Mouse (Mus musculus): ENCODE measurements around the gene Aqp9. TPM values are rescaled to one million over a fixed set of nuclear protein-coding genes. Genes with fewer than 3 reads are reported as not detected.

Aqp9 gene
- total and polyA plus RNA-seq, 3 experiments = 64.8 to 76.1 TPM; not detected in 1

DNA sequence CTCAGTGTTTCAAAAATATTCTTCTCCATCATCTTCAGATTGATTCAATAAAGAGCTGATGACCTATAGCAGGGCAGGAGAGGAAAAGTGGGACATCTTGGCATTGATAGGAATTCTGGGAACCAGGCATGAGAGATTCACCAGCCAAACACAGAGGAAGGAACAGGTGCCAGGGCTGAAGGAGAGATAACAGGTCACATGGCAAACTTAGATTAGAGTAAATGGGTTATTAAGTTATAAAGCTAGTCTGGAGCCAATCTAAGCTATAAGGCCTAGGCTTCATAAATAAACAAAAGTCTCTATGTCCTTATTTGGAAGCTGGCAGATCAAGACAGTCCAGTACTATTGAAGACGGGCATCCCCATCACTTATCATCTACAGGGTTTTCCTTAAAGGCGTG, 17.3 kb upstream of the Aqp9 start:
- peaks cover 0 to 33% of the 10 kb centered on the region in 2 experiments; a peak in 2 of 4 replicates for H3K36me3 ChIP-seq (ENCODE audit: control insufficient read depth in 1 of 2, insufficient read depth in 2 of 2, low read length in 2 of 2)
- H3K9me3 ChIP-seq (replicated peaks; ENCODE audit: insufficient read depth, low read length) = no peaks in the 10 kb centered on the region
- H3K4me1 ChIP-seq (ENCODE audit: control insufficient read depth in 1 of 2, insufficient read depth in 2 of 2, low read length in 2 of 2) = peaks cover 14 to 17% of the 10 kb centered on the region in 2 experiments
- H3K79me2 ChIP-seq (ENCODE audit: control insufficient read depth, insufficient read depth, low read length, poor library complexity) = no peaks in the 10 kb centered on the region
- no peaks in the 10 kb centered on the region for H3K27me3 ChIP-seq (ENCODE audit: control insufficient read depth in 1 of 2, insufficient read depth in 2 of 2, low read length in 2 of 2)
- no peak for DNase-seq (ENCODE audit: low read depth, low spot score)
- no peak overlapping the region; the same call in 1 of the 2 replicates for H3K27ac ChIP-seq (ENCODE audit: control insufficient read depth, low read depth, low read length)
- no peak overlapping the region for H3K9ac ChIP-seq (ENCODE audit: control insufficient read depth, low read depth, low read length, poor library complexity, severe bottlenecking)
- TF ChIP-seq RCOR1 (IDR thresholded peaks at IDR 0.05; ENCODE audit: low read depth, low read length) (0 out of 2 replicates have a peak, but pooled peaks have one; percentile 7), TCF12 (IDR thresholded peaks at IDR 0.05; ENCODE audit: low read depth, low read length) (peak; percentile 69; the same call in 1 of the 2 replicates), ELF1 (IDR thresholded peaks at IDR 0.05; ENCODE audit: low read depth, low read length) (no peak), USF1 (IDR thresholded peaks at IDR 0.05; ENCODE audit: low read depth, low read length) (peak; percentile 87), GATA1 (IDR thresholded peaks at IDR 0.05; ENCODE audit: low read depth, low read length) (peak; percentile 70), EP300 (IDR thresholded peaks at IDR 0.05; ENCODE audit: low read depth in 1 of 2, low read length in 2 of 2) (peak in 1 of 2 experiments; percentile 65; a peak in 2 of 4 replicates), MAFK (IDR thresholded peaks at IDR 0.05; ENCODE audit: borderline replicate concordance, low read depth, low read length) (no peak), TAL1 (IDR thresholded peaks at IDR 0.05; ENCODE audit: low read length) (peak; percentile 59), KAT2A (conservative IDR thresholded peaks at IDR 0.05; ENCODE audit: low read depth, low read length) (no peak), RAD21 (IDR thresholded peaks at IDR 0.05; ENCODE audit: low read depth, low read length) (no peak), USF2 (IDR thresholded peaks at IDR 0.05; ENCODE audit: borderline replicate concordance in 1 of 2, insufficient read depth in 1 of 2, low read depth in 1 of 2, low read length in 2 of 2) (0 out of 4 replicates have a peak, but pooled peaks of 1 of the 2 experiments have one; percentile 40), MEF2A (IDR thresholded peaks at IDR 0.05; ENCODE audit: extremely low read depth, insufficient replicate concordance, low read depth, low read length, poor library complexity, severe bottlenecking) (no peak), MXI1 (IDR thresholded peaks at IDR 0.05; ENCODE audit: low read depth, low read length) (no peak), NRF1 (IDR thresholded peaks at IDR 0.05; ENCODE audit: insufficient read depth, low read depth, low read length, poor library complexity, severe bottlenecking) (no peak), JUND (IDR thresholded peaks at IDR 0.05; ENCODE audit: low read depth, low read length) (no peak)
- H3K4me3 ChIP-seq (ENCODE audit: control insufficient read depth in 1 of 2, insufficient read depth in 1 of 2, low read depth in 2 of 2, low read length in 2 of 2) = no peak overlapping the region

- Histone ChIP-seq H3K9ac (ENCODE audit: control insufficient read depth, low read depth, low read length, poor library complexity, severe bottlenecking) (no peak overlapping the region), H3K4me3 (ENCODE audit: control insufficient read depth in 1 of 2, insufficient read depth in 1 of 2, low read depth in 2 of 2, low read length in 2 of 2) (no peak overlapping the region), H3K36me3 (ENCODE audit: control insufficient read depth in 1 of 2, insufficient read depth in 2 of 2, low read length in 2 of 2) (peaks cover 0 to 34% of the 10 kb centered on the region in 2 experiments; a peak in 2 of 4 replicates), H3K79me2 (ENCODE audit: control insufficient read depth, insufficient read depth, low read length, poor library complexity) (no peaks in the 10 kb centered on the region), H3K4me1 (ENCODE audit: control insufficient read depth in 1 of 2, insufficient read depth in 2 of 2, low read length in 2 of 2) (peaks cover 14 to 17% of the 10 kb centered on the region in 2 experiments), H3K27ac (ENCODE audit: control insufficient read depth, low read depth, low read length) (no peak overlapping the region), H3K9me3 (replicated peaks; ENCODE audit: insufficient read depth, low read length) (no peaks in the 10 kb centered on the region), H3K27me3 (ENCODE audit: control insufficient read depth in 1 of 2, insufficient read depth in 2 of 2, low read length in 2 of 2) (no peaks in the 10 kb centered on the region)
- no peak for DNase-seq (ENCODE audit: low read depth, low spot score)
- TF ChIP-seq USF1 (IDR thresholded peaks at IDR 0.05; ENCODE audit: low read depth, low read length) (no peak), TBP (IDR thresholded peaks at IDR 0.05; ENCODE audit: low read depth, low read length) (no peak), MYC (IDR thresholded peaks at IDR 0.05; ENCODE audit: low read depth, low read length) (no peak), SMC3 (IDR thresholded peaks at IDR 0.05; ENCODE audit: low read depth, low read length) (no peak), NELFE (IDR thresholded peaks at IDR 0.05; ENCODE audit: low read depth, low read length) (no peak), ZKSCAN1 (IDR thresholded peaks at IDR 0.05; ENCODE audit: low read depth, low read length) (no peak), BHLHE40 (IDR thresholded peaks at IDR 0.05; ENCODE audit: borderline replicate concordance, low read depth, low read length) (peak; percentile 37; the same call in 1 of the 2 replicates), ZC3H11A (IDR thresholded peaks at IDR 0.05; ENCODE audit: low read depth, low read length) (no peak), CTCF (IDR thresholded peaks at IDR 0.05 in 2 of 3, conservative IDR thresholded peaks at IDR 0.05 in 1 of 3; ENCODE audit: control insufficient read depth in 1 of 3, insufficient read depth in 1 of 3, low read depth in 2 of 3, low read length in 3 of 3, poor library complexity in 1 of 3, severe bottlenecking in 1 of 3) (no peak), JUND (IDR thresholded peaks at IDR 0.05; ENCODE audit: low read depth, low read length) (no peak), UBTF (IDR thresholded peaks at IDR 0.05; ENCODE audit: borderline replicate concordance, insufficient read depth, low read depth, low read length) (no peak), POLR2AphosphoS5 (IDR thresholded peaks at IDR 0.05; ENCODE audit: borderline replicate concordance, low read depth, low read length) (no peak), USF2 (IDR thresholded peaks at IDR 0.05; ENCODE audit: borderline replicate concordance in 1 of 2, insufficient read depth in 1 of 2, low read depth in 1 of 2, low read length in 2 of 2) (no peak), E2F4 (IDR thresholded peaks at IDR 0.05; ENCODE audit: borderline replicate concordance, low read depth, low read length) (no peak), TCF12 (IDR thresholded peaks at IDR 0.05; ENCODE audit: low read depth, low read length) (peak; percentile 77), EP300 (IDR thresholded peaks at IDR 0.05; ENCODE audit: low read depth in 1 of 2, low read length in 2 of 2) (peak; percentile 69 to 85), MAX (IDR thresholded peaks at IDR 0.05; ENCODE audit: low read length) (no peak), TAL1 (IDR thresholded peaks at IDR 0.05; ENCODE audit: low read length) (no peak), RCOR1 (IDR thresholded peaks at IDR 0.05; ENCODE audit: low read depth, low read length) (peak; percentile 40), MXI1 (IDR thresholded peaks at IDR 0.05; ENCODE audit: low read depth, low read length) (no peak), POLR2AphosphoS2 (IDR thresholded peaks at IDR 0.05; ENCODE audit: low read length) (no peak), MEF2A (IDR thresholded peaks at IDR 0.05; ENCODE audit: extremely low read depth, insufficient replicate concordance, low read depth, low read length, poor library complexity, severe bottlenecking) (0 out of 2 replicates have a peak, but pooled peaks have one; percentile 12), KAT2A (conservative IDR thresholded peaks at IDR 0.05; ENCODE audit: low read depth, low read length) (no peak)
These were observed 16.8 kb upstream of the Aqp9 start for GRCm38 (mm10) chr9:71185285-71185684.

Measured in MEL (cell line).